Mouse (Mus musculus) C2C12 (cell line): ENCODE measurements around the gene Rufy4. TPM values are rescaled to one million over a fixed set of nuclear protein-coding genes. Genes with fewer than 3 reads are reported as not detected.

Experiments used
- H3K27me3 ChIP-seq: one replicate; pipeline ENCODE4 v1.6.1; 2011; ENCODE audit not compliant: control insufficient read depth, insufficient read depth, insufficient read length
- H3K36me3 ChIP-seq: one replicate; pipeline ENCODE4 v1.6.1; 2011; ENCODE audit not compliant: control insufficient read depth, insufficient read depth
- H3K4me3 ChIP-seq: one replicate; pipeline ENCODE4 v1.5.1; 2011; ENCODE audit warnings: mild to moderate bottlenecking, control low read depth; ENCODE audit not compliant: poor library complexity, insufficient read depth, severe bottlenecking
- H3K79me2 ChIP-seq: one replicate; pipeline ENCODE4 v1.6.1; 2011; ENCODE audit not compliant: control insufficient read depth, insufficient read depth
- H3K79me3 ChIP-seq: one replicate; pipeline ENCODE4 v1.6.1; 2011; ENCODE audit warnings: low read depth, control low read depth
- H3ac ChIP-seq: one replicate; pipeline ENCODE3; 2011; ENCODE audit warnings: low read depth; ENCODE audit not compliant: control insufficient read depth, insufficient read length
- CEBPB ChIP-seq: IDR thresholded peaks from one replicate; pipeline ENCODE4 v1.6.1; 2011; ENCODE audit warnings: low read depth, mild to moderate bottlenecking, control low read depth, moderate library complexity
- CTCF ChIP-seq: IDR thresholded peaks from one replicate; pipeline ENCODE4 v1.5.1; 2011; ENCODE audit not compliant: control insufficient read depth, insufficient read depth, insufficient read length
- FOSL1 ChIP-seq: IDR thresholded peaks from one replicate; pipeline ENCODE4 v1.8.0; 2011; ENCODE audit warnings: mild to moderate bottlenecking, low read length; ENCODE audit not compliant: poor library complexity, insufficient read depth, severe bottlenecking
- MAX ChIP-seq: IDR thresholded peaks from one replicate; pipeline ENCODE4 v1.6.1; 2011; ENCODE audit warnings: mild to moderate bottlenecking, control low read depth
- MYOD1 ChIP-seq: IDR thresholded peaks from one replicate; pipeline ENCODE4 v1.6.1; 2011; ENCODE audit warnings: low read depth; ENCODE audit not compliant: control insufficient read depth, insufficient read length
- MYOG ChIP-seq: IDR thresholded peaks from one replicate; pipeline ENCODE4 v1.6.1; 2011; ENCODE audit not compliant: control insufficient read depth, insufficient read length; ENCODE audit errors: extremely low read depth
- USF1 ChIP-seq: IDR thresholded peaks from one replicate; pipeline ENCODE4 v1.6.1; 2011; ENCODE audit warnings: low read depth, mild to moderate bottlenecking, control low read depth, moderate library complexity
- polyA plus RNA-seq: library from polyadenylated mRNA; unstranded; fragments of >200 nt; fragmentation: generic; extraction: Trizol; gene quantifications from one replicate; pipeline ENCODE4 v1.2.1, GENCODE M21; 2012; ENCODE audit warnings: missing spikeins

Rufy4 gene
- polyA plus RNA-seq, 1 experiment, result 0.05 TPM

DNA sequence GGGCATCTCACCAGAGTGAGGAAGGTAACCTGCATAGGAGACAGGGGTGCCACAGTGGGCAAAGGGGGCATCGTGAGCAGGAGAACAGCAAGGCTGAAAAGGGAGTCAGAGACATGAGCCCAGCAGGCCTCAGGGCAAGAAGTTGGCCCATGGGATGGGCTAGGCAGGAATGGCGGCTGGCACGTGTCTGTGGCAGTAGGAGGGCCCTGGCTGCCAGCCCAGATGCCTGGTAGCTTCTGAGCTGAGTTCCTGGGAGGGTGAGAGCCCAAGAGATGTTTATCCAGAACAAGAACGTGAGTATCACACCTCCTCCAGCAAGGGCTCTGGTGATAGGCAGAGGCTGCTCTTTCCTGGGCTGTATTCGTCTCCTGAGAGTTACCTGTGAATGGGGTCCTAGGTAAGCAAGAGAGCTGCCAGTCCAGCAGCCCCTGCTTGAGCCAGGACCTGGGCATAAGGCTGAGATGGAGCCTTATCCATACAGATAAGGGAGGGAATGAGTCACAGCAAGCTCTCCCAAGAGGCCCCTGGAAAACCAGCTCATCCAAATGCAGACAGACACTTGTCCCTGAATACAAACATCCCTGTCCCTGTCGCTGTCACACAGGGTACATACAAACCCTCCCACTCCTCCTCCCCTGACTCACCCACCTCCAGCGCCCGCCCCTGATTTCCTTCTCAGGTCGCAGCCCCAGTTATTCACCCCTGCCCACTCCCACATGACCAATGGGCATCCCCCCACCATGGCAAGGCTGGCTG, 3.3 kb upstream of the Rufy4 start:
- peak; percentile 58 for TF ChIP-seq USF1
- TF ChIP-seq CTCF, result no peak
- peak; percentile 73 for TF ChIP-seq MAX
- Histone ChIP-seq H3K27me3 (no peaks in the 10 kb centered on the region), H3K79me2 (no peaks in the 10 kb centered on the region), H3ac (peak overlapping the region; percentile 7), H3K79me3 (no peaks in the 10 kb centered on the region), H3K4me3 (no peak overlapping the region), H3K36me3 (no peaks in the 10 kb centered on the region)

GRCm38 (mm10) chr1:74123215-74123614, 2.1 kb upstream of the Rufy4 start:
- no peak overlapping the region for H3ac ChIP-seq
- H3K4me3 ChIP-seq, result no peak overlapping the region
- TF ChIP-seq MAX, result no peak
- TF ChIP-seq CEBPB, result no peak
- no peak for TF ChIP-seq FOSL1
- TF ChIP-seq MYOD1, result no peak
- TF ChIP-seq CTCF, result no peak
- H3K36me3 ChIP-seq, result no peaks in the 10 kb centered on the region
- no peaks in the 10 kb centered on the region for H3K79me2 ChIP-seq
- H3K79me3 ChIP-seq, result no peaks in the 10 kb centered on the region
- H3K27me3 ChIP-seq, result peaks cover 3% of the 10 kb centered on the region

- H3K36me3 ChIP-seq, result no peaks in the 10 kb centered on the region
- no peaks in the 10 kb centered on the region for H3K79me3 ChIP-seq
- H3ac ChIP-seq, result peak within 1 kb of the TSS; percentile 14
- no peak within 1 kb of the TSS for H3K4me3 ChIP-seq
- no peak for TF ChIP-seq CEBPB
- no peak for TF ChIP-seq MYOD1
- TF ChIP-seq USF1, result no peak
- no peak for TF ChIP-seq FOSL1
- TF ChIP-seq MAX, result no peak
- no peak for TF ChIP-seq MYOG
- no peak for TF ChIP-seq CTCF
- peaks cover 3% of the 10 kb centered on the region for H3K27me3 ChIP-seq
- H3K79me2 ChIP-seq, result no peaks in the 10 kb centered on the region
These were observed 1.0 kb upstream of the Rufy4 start, which contains the start of gene Tns1 for GRCm38 (mm10) chr1:74124021-74124981. Tns1 (minus strand) TSS chr1:74124449.

- Histone ChIP-seq H3K4me3 (no peak overlapping the region), H3ac (no peak overlapping the region), H3K79me3 (no peaks in the 10 kb centered on the region), H3K36me3 (no peaks in the 10 kb centered on the region), H3K27me3 (peaks cover 7% of the 10 kb centered on the region), H3K79me2 (no peaks in the 10 kb centered on the region)
- no peak for TF ChIP-seq USF1
These were observed 5.7 kb downstream of the Rufy4 start for GRCm38 (mm10) chr1:74130883-74131659.

DNA sequence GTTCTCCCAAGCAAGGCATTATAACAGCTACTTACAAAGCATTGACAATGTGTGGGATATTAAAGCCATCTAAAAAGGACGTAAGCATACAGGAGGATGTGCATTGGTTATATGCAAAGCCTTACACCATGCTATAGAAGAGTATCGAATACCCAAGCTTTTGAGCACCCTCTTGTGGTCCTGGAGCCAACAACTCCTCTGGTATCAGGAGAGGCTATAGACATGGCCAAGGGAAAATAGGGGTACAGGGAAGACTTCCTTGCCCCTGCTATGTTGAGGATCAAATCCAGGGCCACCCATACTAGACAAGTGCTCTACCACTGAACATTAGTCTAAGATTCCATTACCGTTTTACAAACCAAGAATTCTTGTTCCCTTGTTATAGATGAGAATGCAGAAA, 6.7 kb downstream of the Rufy4 start:
- Histone ChIP-seq H3K4me3 (no peak overlapping the region), H3K36me3 (no peaks in the 10 kb centered on the region), H3K27me3 (peaks cover 7% of the 10 kb centered on the region), H3K79me3 (no peaks in the 10 kb centered on the region), H3ac (no peak overlapping the region), H3K79me2 (no peaks in the 10 kb centered on the region)
- no peak for TF ChIP-seq MYOD1

DNA sequence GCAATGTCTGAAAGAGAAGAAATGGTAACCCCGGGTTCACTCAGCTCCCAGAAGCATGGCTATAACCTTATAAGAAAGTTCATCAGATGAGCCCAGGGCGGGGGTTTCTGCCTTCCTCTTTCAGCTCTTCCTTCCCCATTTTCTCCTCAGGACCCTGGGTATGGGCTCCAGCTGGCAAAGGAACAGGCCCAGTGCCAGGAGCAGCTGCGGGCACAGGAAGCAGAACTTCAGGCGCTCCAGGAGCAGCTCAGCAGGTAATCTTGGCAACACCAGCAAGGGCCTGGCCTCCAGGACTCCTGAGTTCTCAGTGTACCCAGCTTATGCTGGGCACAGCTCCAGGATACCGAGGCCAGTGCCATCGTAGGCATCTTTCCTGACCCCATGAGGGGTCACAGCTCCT, 8.6 kb downstream of the Rufy4 start:
- Histone ChIP-seq H3K79me2 (no peaks in the 10 kb centered on the region), H3K4me3 (no peak overlapping the region), H3K36me3 (no peaks in the 10 kb centered on the region), H3ac (no peak overlapping the region), H3K27me3 (peaks cover 4% of the 10 kb centered on the region), H3K79me3 (no peaks in the 10 kb centered on the region)
- no peak for TF ChIP-seq MYOG
- TF ChIP-seq MYOD1, result no peak
- no peak for TF ChIP-seq USF1
- TF ChIP-seq FOSL1, result no peak
- TF ChIP-seq CTCF, result no peak
- TF ChIP-seq MAX, result no peak
- no peak for TF ChIP-seq CEBPB
